Mouse (Mus musculus) liver, postnatal 0 days (tissue): Measurements from ENCODE around the gene Mrnip.
A peak's percentile ranks its signal among the peaks of the same experiment; 100 is the strongest.

Experiments
- CTCF ChIP-seq: sonication (generic); IDR thresholded peaks from 2 replicates; pipeline ENCODE4 v1.5.1; 2016; ENCODE audit warnings: antibody characterized with exemption, low read depth
- EP300 ChIP-seq: IDR thresholded peaks from 2 replicates; pipeline ENCODE4 v1.6.1; 2016; ENCODE audit warnings: antibody characterized with exemption, low read depth, mild to moderate bottlenecking

GRCm38 (mm10) chr11:50154777-50155520, 19.3 kb upstream of the Mrnip start:
- TF ChIP-seq EP300: no peak
- peak; percentile 25; the same call in 1 of the 2 replicates for TF ChIP-seq CTCF
